Mouse (Mus musculus) hindbrain, embryonic 11.5 days (tissue): ENCODE results near the gene Sntg2. TPM values are rescaled to one million over a fixed set of nuclear protein-coding genes. Genes with fewer than 3 reads are reported as not detected.

Source experiments
- ATAC-seq: fragments of 200-750 bp; cut with Nextera tagmentation; 2 replicates; pipeline ENCODE4 v1.8.0; 2017; ENCODE audit warnings: mild to moderate bottlenecking, moderate TSS enrichment, moderate library complexity; ENCODE audit not compliant: low FRiP score
- DNase-seq: peaks from one replicate; pipeline ENCODE4 v3.0.0-alpha.2; 2015; ENCODE audit warnings: low spot score
- H3K27ac ChIP-seq: fragments of 300-500 bp; sonication (generic); 2 replicates; pipeline ENCODE4 v1.5.1; 2014; ENCODE audit warnings: mild to moderate bottlenecking, low read depth, low read length
- H3K27me3 ChIP-seq: fragments of 300-500 bp; sonication (generic); 2 replicates; pipeline ENCODE4 v1.6.1; 2014; ENCODE audit warnings: mild to moderate bottlenecking, low read length, moderate library complexity, mixed read lengths; ENCODE audit not compliant: control insufficient read depth, insufficient read depth
- H3K36me3 ChIP-seq: fragments of 300-500 bp; sonication (generic); 2 replicates; pipeline ENCODE4 v1.6.1; 2014; ENCODE audit warnings: mild to moderate bottlenecking, low read length, moderate library complexity, mixed read lengths; ENCODE audit not compliant: control insufficient read depth, insufficient read depth
- H3K4me1 ChIP-seq: fragments of 300-500 bp; sonication (generic); replicated peaks from 2 replicates; pipeline ENCODE4 v1.6.1; 2014; ENCODE audit warnings: low read length, mixed read lengths; ENCODE audit not compliant: control insufficient read depth, insufficient read depth
- H3K4me2 ChIP-seq: fragments of 300-500 bp; sonication (generic); replicated peaks from 2 replicates; pipeline ENCODE4 v1.6.1; 2014; ENCODE audit warnings: mild to moderate bottlenecking, low read depth, low read length
- H3K4me3 ChIP-seq: fragments of 300-500 bp; sonication (generic); 2 replicates; pipeline ENCODE4 v1.5.1; 2014; ENCODE audit warnings: low read depth, low read length
- H3K9ac ChIP-seq: fragments of 300-500 bp; sonication (generic); 2 replicates; pipeline ENCODE4 v1.6.1; 2014; ENCODE audit warnings: low read depth, low read length
- H3K9me3 ChIP-seq: fragments of 300-500 bp; sonication (generic); 2 replicates; pipeline ENCODE4 v1.6.1; 2016; ENCODE audit warnings: low read length; ENCODE audit not compliant: control insufficient read depth
- WGBS: fragments of 180-500 bp; shearing (Covaris S2); extraction: QIAGEN DNeasy Blood & Tissue Kit; methylation state at CpG from one replicate; pipeline ENCODE4 v1.1.7; 2014; 5-methylcytosine and 5-hydroxymethylcytosine counted together
- polyA plus RNA-seq: library from polyadenylated mRNA; unstranded; fragments of >200 nt; fragmentation: Nextera tagmentation; extraction: Ambion mirVana; gene quantifications from 2 replicates; pipeline ENCODE4 v1.2.1, GENCODE M21; 2014

Gene Sntg2
- polyA plus RNA-seq, 1 experiment from 2014 or later: 1.0 TPM

DNA sequence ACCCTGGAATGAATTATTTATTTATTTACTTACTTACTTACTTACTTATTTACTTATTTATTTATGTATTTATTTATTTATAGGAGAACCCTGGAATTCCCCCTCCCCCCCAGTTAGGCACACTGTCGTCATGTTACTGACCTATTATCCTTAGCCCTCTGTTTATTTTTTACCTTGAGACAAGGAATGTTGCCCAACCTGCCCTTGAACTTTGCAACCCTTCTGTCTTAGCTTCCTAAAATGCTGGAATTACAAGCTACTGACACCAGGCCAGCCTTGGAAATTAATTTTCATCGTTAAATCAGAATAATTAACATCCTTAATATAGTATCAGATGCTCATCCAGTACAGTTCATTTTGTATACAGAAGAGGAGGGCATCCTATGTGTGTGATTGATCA is 10.9 kb downstream of the Sntg2 start:
- Histone ChIP-seq H3K4me2 (no peak overlapping the region), H3K27ac (no peak overlapping the region), H3K4me3 (no peak overlapping the region), H3K9me3 (no peaks in the 10 kb centered on the region), H3K4me1 (no peaks in the 10 kb centered on the region), H3K27me3 (no peaks in the 10 kb centered on the region), H3K36me3 (no peaks in the 10 kb centered on the region), H3K9ac (no peak overlapping the region)
- DNase-seq (no peak), ATAC-seq (no peak)
- WGBS: 81% methylated on average over 2 of the region's 2 CpGs

DNA sequence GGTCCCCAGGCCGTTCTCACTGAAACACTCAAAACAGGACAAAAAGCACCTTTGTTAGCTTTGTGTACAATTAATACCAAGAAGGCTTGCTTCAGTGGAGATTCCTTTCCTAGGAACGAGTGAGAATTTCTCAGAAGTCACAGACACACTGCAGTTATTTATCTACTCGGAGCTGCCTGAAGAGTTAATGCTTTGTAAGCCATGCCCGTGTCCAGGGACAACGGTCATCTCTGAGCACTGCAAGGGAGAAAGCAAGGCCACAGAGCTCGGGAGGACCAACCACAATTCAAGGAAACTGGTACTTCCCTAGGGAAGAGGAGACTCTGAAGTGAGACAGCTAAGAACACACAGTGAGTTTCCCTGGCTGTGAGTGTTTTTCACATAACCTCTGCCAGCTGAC is 15.5 kb downstream of the Sntg2 start:
- Histone ChIP-seq H3K27ac (no peak overlapping the region), H3K27me3 (no peaks in the 10 kb centered on the region), H3K9me3 (no peaks in the 10 kb centered on the region), H3K4me1 (no peaks in the 10 kb centered on the region), H3K36me3 (no peaks in the 10 kb centered on the region), H3K9ac (no peak overlapping the region), H3K4me3 (no peak overlapping the region), H3K4me2 (no peak overlapping the region)
- ATAC-seq: no peak
- no peak for DNase-seq
- WGBS: 64% methylated on average over 6 of the region's 6 CpGs

DNA sequence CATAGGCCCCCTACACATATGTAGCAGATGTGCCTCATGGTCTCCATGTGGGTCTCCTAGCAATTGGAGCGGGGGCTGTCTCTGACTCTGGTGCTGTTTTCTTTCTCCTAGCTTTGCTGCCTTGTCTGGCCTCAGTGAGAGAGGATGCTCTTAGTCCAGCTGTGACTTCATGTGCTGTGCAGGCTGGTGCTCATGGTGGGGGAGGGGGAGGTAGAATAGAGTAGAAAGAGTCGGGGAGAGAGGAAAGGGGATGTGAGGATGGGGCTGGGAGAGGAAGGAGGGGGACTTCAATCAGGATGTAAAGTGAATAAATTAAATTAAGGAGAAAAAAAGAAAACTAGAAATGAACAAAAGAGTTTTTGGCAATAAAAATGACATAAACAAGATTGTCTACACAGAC is 20.8 kb downstream of the Sntg2 start:
- DNase-seq: no peak
- H3K9me3 ChIP-seq: no peaks in the 10 kb centered on the region

DNA sequence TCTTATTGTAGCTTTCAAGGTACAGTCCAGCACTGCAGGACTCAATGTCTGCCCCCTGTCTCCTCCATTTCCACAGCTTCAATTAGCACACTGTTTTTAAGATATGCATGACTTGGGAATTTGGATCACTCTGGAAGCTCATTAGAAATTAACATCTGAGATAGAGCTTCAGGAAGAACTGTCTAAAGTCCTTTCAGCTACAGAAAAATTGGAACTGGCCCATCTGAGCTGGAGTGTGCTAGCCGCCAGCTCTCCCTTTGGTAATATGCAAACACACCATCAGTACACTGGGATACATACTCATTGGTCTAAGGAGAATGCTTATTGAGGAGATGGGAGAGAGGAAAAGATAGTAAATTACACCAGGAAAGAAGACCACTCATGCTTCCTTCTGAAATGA is 25.1 kb downstream of the Sntg2 start:
- DNase-seq: no peak
- Histone ChIP-seq H3K9ac (no peak overlapping the region), H3K36me3 (no peaks in the 10 kb centered on the region), H3K4me2 (no peak overlapping the region), H3K27me3 (no peaks in the 10 kb centered on the region), H3K27ac (no peak overlapping the region), H3K4me3 (no peak overlapping the region), H3K4me1 (no peaks in the 10 kb centered on the region), H3K9me3 (no peaks in the 10 kb centered on the region)
- no peak for ATAC-seq
- 93% methylated on average over 1 of the region's 1 CpGs for WGBS

More for the DNA sequence above, 20.8 kb downstream of the Sntg2 start:
- ATAC-seq: no peak
- no peak overlapping the region for H3K27ac ChIP-seq
- H3K9ac ChIP-seq: no peak overlapping the region
- no peak overlapping the region for H3K4me3 ChIP-seq
- WGBS: 47% methylated on average over 2 of the region's 2 CpGs
- H3K27me3 ChIP-seq: no peaks in the 10 kb centered on the region
- no peaks in the 10 kb centered on the region for H3K4me1 ChIP-seq
- no peaks in the 10 kb centered on the region for H3K36me3 ChIP-seq
- H3K4me2 ChIP-seq: no peak overlapping the region

DNA sequence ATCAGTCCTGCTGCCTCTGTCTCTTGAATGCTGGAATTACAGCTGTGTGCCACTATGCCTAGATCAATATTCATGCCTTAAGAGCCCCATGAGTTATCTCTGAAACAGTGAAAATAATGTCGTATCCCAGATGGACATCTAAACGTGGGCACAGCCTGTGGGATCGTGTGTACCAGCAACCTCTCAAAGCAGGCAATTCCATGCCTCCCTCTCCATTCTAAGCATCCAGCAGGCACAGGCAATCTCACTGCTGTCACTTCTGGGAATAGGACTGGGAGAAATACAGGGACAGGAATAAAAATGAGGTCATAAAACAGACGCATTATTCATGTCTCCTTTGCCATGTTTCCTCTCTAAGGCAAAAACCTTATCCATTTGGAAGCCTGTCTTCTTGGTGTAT is 25.9 kb downstream of the Sntg2 start:
- H3K4me1 ChIP-seq: no peaks in the 10 kb centered on the region
- no peak overlapping the region for H3K27ac ChIP-seq
- WGBS: 84% methylated on average over 4 of the region's 4 CpGs
- H3K36me3 ChIP-seq: no peaks in the 10 kb centered on the region
- H3K4me3 ChIP-seq: no peak overlapping the region
- no peaks in the 10 kb centered on the region for H3K9me3 ChIP-seq
- no peak overlapping the region for H3K9ac ChIP-seq
- DNase-seq (no peak), ATAC-seq (no peak)
- H3K27me3 ChIP-seq: no peaks in the 10 kb centered on the region
- H3K4me2 ChIP-seq: no peak overlapping the region

DNA sequence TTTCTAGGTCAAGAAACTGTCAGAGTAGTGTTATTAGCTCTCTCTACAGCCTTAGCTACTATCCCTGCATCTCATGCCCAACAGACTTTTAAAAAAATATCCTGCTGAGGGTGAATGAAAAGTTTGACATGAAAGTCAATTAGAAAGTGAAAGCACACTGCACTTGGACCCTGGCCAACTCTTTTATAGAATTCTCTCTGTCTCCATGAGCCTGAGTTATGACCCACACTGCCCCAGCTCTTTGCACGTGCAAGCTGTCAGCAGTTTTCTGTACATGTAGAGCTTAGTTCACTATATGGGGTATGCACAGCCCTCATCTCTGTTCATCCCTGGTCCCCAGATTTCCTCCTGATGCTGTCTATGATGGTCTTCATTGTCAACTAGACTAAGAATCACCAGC is 28.4 kb downstream of the Sntg2 start:
- WGBS: 64% methylated on average over 1 of the region's 1 CpGs
- no peak overlapping the region for H3K4me2 ChIP-seq
- no peaks in the 10 kb centered on the region for H3K36me3 ChIP-seq
- DNase-seq: no peak
- no peak overlapping the region for H3K27ac ChIP-seq
- H3K27me3 ChIP-seq: no peaks in the 10 kb centered on the region
- H3K9ac ChIP-seq: no peak overlapping the region
- H3K4me1 ChIP-seq: no peaks in the 10 kb centered on the region
- no peaks in the 10 kb centered on the region for H3K9me3 ChIP-seq
- no peak for ATAC-seq
- H3K4me3 ChIP-seq: no peak overlapping the region

DNA sequence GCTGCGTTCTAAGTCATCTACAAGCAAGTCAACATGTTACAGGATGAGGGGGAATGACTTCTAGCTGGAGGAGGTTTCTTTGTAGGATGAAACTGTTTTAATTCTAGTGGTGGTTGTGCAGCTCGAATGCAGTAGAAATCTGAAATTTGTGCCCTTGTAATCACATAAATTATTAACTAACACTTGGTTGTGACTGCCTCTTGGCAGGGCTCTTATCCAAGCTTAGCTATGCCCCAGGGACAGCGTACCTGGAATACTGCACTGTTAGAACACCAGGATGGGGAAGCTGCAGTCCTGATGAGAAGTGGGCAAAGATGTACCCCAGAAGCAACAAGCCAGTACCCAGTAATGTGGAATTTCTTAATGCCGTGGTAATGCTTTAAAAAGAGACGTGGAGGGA is 36.9 kb downstream of the Sntg2 start:
- 91% methylated on average over 5 of the region's 5 CpGs for WGBS
- H3K36me3 ChIP-seq: no peaks in the 10 kb centered on the region
- no peak for ATAC-seq
- no peaks in the 10 kb centered on the region for H3K27me3 ChIP-seq
- no peak overlapping the region for H3K4me3 ChIP-seq
- no peak overlapping the region for H3K4me2 ChIP-seq
- no peaks in the 10 kb centered on the region for H3K9me3 ChIP-seq
- DNase-seq: no peak
- no peaks in the 10 kb centered on the region for H3K4me1 ChIP-seq
- H3K27ac ChIP-seq: no peak overlapping the region
- no peak overlapping the region for H3K9ac ChIP-seq

DNA sequence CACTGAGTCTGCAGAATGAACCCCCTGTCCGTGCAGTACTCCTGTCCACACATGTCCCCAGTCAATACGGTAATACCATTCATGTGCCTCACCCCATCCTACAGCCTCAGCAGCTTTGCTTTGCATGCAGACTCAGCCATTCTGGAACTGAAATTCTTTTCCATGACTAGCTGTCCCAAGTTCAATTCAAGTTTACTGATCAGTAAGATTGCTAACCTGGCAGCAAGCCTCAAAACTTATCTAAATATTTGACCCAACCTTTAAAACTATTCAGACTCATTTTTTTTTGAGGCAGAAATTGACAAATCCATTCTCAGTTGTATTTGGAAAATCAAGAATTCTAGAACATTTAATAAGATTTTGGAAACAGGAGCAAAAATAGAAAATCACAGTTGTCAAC is 38.7 kb downstream of the Sntg2 start:
- Histone ChIP-seq H3K9me3 (no peaks in the 10 kb centered on the region), H3K27ac (no peak overlapping the region), H3K9ac (no peak overlapping the region), H3K4me1 (no peaks in the 10 kb centered on the region), H3K36me3 (no peaks in the 10 kb centered on the region), H3K4me2 (no peak overlapping the region), H3K4me3 (no peak overlapping the region), H3K27me3 (no peaks in the 10 kb centered on the region)
- WGBS: 94% methylated on average over 2 of the region's 2 CpGs
- DNase-seq (no peak), ATAC-seq (no peak)

DNA sequence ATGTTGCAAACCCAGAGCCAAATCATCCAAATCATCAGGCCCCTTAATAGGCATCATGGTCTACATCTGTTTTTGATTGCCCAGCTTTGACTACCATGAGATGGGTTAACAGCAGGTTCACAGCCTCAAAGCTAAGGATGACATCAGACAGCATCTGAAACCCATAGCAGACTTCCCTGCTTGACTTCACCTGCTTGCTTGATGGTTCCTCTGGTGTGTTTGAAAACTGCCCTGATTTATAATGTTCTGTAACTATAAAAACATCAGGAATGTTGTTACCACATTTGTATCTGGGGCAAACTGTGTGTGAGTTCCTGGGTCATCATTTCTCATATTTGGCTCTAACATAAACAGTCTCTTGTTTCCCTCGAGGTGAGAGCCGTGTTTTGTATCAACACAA is 55.2 kb downstream of the Sntg2 start:
- no peak for DNase-seq
- no peaks in the 10 kb centered on the region for H3K9me3 ChIP-seq
- H3K27me3 ChIP-seq: no peaks in the 10 kb centered on the region
- no peak for ATAC-seq
- H3K4me2 ChIP-seq: no peak overlapping the region
- no peaks in the 10 kb centered on the region for H3K4me1 ChIP-seq
- H3K27ac ChIP-seq: no peak overlapping the region
- no peak overlapping the region for H3K9ac ChIP-seq
- no peaks in the 10 kb centered on the region for H3K36me3 ChIP-seq
- no peak overlapping the region for H3K4me3 ChIP-seq
- 63% methylated on average over 2 of the region's 2 CpGs for WGBS
